Mouse (Mus musculus) forebrain, embryonic 12.5 days (tissue): Measurements from ENCODE around the gene Gm10334. TPM values are rescaled to one million over a fixed set of nuclear protein-coding genes. Genes with fewer than 3 reads are reported as not detected.
"Not testable (repeated sequence)": the region's sequence is repeated elsewhere in the genome, so short reads cannot be mapped to it uniquely, and the experiment has no call there.

Source experiments
- ATAC-seq: fragments of 200-750 bp; cut with Nextera tagmentation; 2 replicates; pipeline ENCODE4 v1.8.0; 2017; ENCODE audit warnings: moderate TSS enrichment; ENCODE audit not compliant: low FRiP score
- H3K27ac ChIP-seq: fragments of 300-500 bp; sonication (generic); 2 replicates; pipeline ENCODE4 v1.5.1; 2016; ENCODE audit warnings: mild to moderate bottlenecking
- H3K27me3 ChIP-seq: fragments of 300-500 bp; sonication (generic); 2 replicates; pipeline ENCODE4 v1.6.1; 2016; ENCODE audit warnings: mild to moderate bottlenecking
- H3K36me3 ChIP-seq: fragments of 300-500 bp; sonication (generic); replicated peaks from 2 replicates; pipeline ENCODE4 v1.6.1; 2016; ENCODE audit warnings: mild to moderate bottlenecking
- H3K4me1 ChIP-seq: fragments of 300-500 bp; sonication (generic); 2 replicates; pipeline ENCODE4 v1.6.1; 2016
- H3K4me2 ChIP-seq: fragments of 300-500 bp; sonication (generic); 2 replicates; pipeline ENCODE4 v1.6.1; 2016; ENCODE audit warnings: mild to moderate bottlenecking, moderate library complexity
- H3K4me3 ChIP-seq: fragments of 300-500 bp; sonication (generic); replicated peaks from 2 replicates; pipeline ENCODE4 v1.5.1; 2016; ENCODE audit warnings: mild to moderate bottlenecking
- H3K9ac ChIP-seq: fragments of 300-500 bp; sonication (generic); 2 replicates; pipeline ENCODE4 v1.6.1; 2016; ENCODE audit warnings: mild to moderate bottlenecking
- H3K9me3 ChIP-seq: fragments of 300-500 bp; sonication (generic); 2 replicates; pipeline ENCODE4 v1.6.1; 2016
- WGBS: fragments of 180-500 bp; shearing (Covaris S2); methylation state at CpG from one replicate; pipeline ENCODE4 v1.1.7; 2016; 5-methylcytosine and 5-hydroxymethylcytosine counted together
- polyA plus RNA-seq: library from polyadenylated mRNA; unstranded; fragments of >200 nt; fragmentation: Nextera tagmentation; extraction: Ambion mirVana; gene quantifications from 2 replicates; pipeline ENCODE4 v1.2.1, GENCODE M21; 2016

Gm10334 gene
- polyA plus RNA-seq = not detected in 2 replicates

DNA sequence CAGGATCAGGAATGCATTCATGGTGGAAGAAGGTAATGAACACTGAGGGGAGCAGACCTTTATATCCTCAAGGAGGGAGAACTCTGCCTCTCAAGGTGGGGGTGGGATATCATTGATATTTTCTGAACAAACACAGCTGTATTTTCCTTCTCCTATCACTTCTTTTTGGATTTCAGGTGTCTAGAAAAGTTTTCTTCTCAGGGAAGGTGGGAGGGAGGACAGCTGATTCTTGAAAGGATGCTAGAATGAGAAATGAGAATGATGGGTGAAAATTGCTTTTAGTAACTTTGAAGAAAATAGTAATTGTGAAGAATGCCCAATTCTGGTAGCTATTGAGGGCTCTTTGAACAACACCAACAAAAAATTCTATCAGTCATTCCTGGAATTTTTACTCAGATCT, at the start of gene Gm10334:
TSS of gene Gm10334 (minus strand) at position 101 of the 400 bp plus-strand sequence.
- not testable (repeated sequence) for ATAC-seq, H3K4me1 ChIP-seq, H3K9me3 ChIP-seq

DNA sequence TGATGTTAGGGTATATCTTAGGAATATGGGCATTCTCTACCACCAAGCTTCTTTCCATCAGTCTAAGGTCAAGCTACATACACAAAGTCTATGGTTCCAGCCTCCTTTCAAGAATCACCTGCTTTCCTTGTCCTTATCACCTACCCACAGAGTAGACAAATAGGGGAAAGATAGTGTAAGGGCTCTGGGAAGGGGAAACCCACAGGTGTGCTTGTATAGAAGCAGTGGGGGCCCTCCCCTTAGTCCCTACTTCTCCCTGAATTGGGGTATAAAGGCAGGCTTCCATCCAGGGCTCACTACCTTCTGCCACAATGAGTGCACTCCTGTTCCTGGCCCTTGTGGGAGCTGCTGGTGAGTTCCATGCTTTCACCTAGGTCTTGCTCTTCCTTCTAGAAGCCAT, 12.7 kb upstream of the Gm10334 start, which contains the start of gene Prss1:
TSS of gene Prss1 (plus strand) at position 301 of the 400 bp plus-strand sequence.
- not testable (repeated sequence) for H3K36me3 ChIP-seq, H3K27ac ChIP-seq, H3K4me2 ChIP-seq, H3K9me3 ChIP-seq, H3K4me1 ChIP-seq, ATAC-seq, H3K9ac ChIP-seq, H3K4me3 ChIP-seq, H3K27me3 ChIP-seq

More for the DNA sequence above, at the start of gene Gm10334:
- not testable (repeated sequence) for H3K4me2 ChIP-seq, H3K4me3 ChIP-seq, H3K27ac ChIP-seq, H3K27me3 ChIP-seq, H3K36me3 ChIP-seq, H3K9ac ChIP-seq

DNA sequence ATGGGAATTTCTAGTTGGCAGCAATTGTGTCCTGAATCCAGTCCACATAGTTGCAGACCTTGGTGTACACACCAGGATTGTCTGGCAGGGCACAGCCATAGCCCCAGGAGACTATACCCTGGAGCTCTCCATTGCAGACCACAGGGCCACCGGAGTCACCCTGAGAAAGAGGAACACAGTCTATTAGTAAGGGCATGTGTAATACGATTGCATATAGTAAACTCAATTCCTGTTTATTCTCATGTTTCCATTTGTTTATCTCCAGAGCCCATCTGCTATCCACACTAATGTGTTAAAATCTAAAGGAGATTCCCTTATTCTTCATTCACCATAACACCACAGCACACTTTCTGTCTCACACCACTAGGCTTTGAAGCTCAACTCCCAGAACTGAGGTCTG, 3.7 kb downstream of the Gm10334 start:
- H3K36me3 ChIP-seq, H3K9ac ChIP-seq, ATAC-seq, H3K4me1 ChIP-seq, H3K27ac ChIP-seq, H3K9me3 ChIP-seq, H3K4me3 ChIP-seq, H3K4me2 ChIP-seq, H3K27me3 ChIP-seq: not testable (repeated sequence)
- 88% methylated on average over 2 of the region's 2 CpGs for WGBS

Other genes starting within 250 kb of the Gm10334 start
- gene Try4, start 143.9 kb downstream of the Gm10334 start, polyA plus RNA-seq = not detected in 2 replicates
- 0.33 TPM in 1 of 2 replicates, not detected in the other for gene Try5, start 129.3 kb downstream of the Gm10334 start, polyA plus RNA-seq
- gene Try10, start 92.0 kb downstream of the Gm10334 start, polyA plus RNA-seq = not detected in 2 replicates
- gene Prss3, start 68.5 kb downstream of the Gm10334 start, polyA plus RNA-seq = 0.27 TPM in 1 of 2 replicates, not detected in the other
- gene Gm5771, start 53.8 kb downstream of the Gm10334 start, polyA plus RNA-seq = not detected in 2 replicates
- gene Prss1, start 12.8 kb upstream of the Gm10334 start, polyA plus RNA-seq = not detected in 2 replicates
- not detected in 2 replicates for gene Prss2, start 75.6 kb upstream of the Gm10334 start, polyA plus RNA-seq
- gene Ephb6, start 159.3 kb upstream of the Gm10334 start, polyA plus RNA-seq = 17.7 and 18.4 TPM in 2 replicates
- 0.31 and 0.52 TPM in 2 replicates for gene Trpv6, start 190.3 kb upstream of the Gm10334 start, polyA plus RNA-seq
- gene Trpv5, start 234.6 kb upstream of the Gm10334 start, polyA plus RNA-seq = not detected in 2 replicates
- gene Llcfc1, start 238.3 kb upstream of the Gm10334 start, polyA plus RNA-seq = not detected in 2 replicates